Mouse (Mus musculus) testis, adult 2 months (tissue): ENCODE measurements at regions not wholly inside any gene's neighbourhood (a gene's known extent, or its start where the extent isn't known, plus 50 kb on each side); places are given as distances from the start of the nearest gene placed in this dataset.

ENCODE experiments used
- CTCF ChIP-seq: fragments of 200-500 bp; IDR thresholded peaks from 2 replicates; pipeline ENCODE4 v1.5.1; 2012; ENCODE audit warnings: low read depth, mild to moderate bottlenecking, inconsistent platforms, low read length, moderate library complexity; ENCODE audit not compliant: control insufficient read depth, insufficient read depth, insufficient replicate concordance
- POLR2A ChIP-seq: fragments of 200-500 bp; IDR thresholded peaks from 2 replicates; pipeline ENCODE4 v1.6.1; 2012; ENCODE audit warnings: low read depth, mild to moderate bottlenecking, inconsistent platforms, low read length, moderate library complexity; ENCODE audit not compliant: control insufficient read depth

GRCm38 (mm10) chr13:60409706-60410502, 191.8 kb upstream of the Dapk1 start:
- TF ChIP-seq POLR2A = no peak
- no peak for TF ChIP-seq CTCF
